Mouse (Mus musculus) heart, embryonic 13.5 days (tissue): ENCODE measurements at regions not wholly inside any gene's neighbourhood (a gene's known extent, or its start where the extent isn't known, plus 50 kb on each side); places are given as distances from the start of the nearest gene placed in this dataset.

Experiments
- ATAC-seq: fragments of 200-750 bp; cut with Nextera tagmentation; 2 replicates; pipeline ENCODE4 v1.8.0; 2017; ENCODE audit warnings: moderate TSS enrichment; ENCODE audit not compliant: insufficient number of reproducible peaks, low FRiP score, low TSS enrichment; ENCODE audit errors: extremely low read depth
- H3K27ac ChIP-seq: fragments of 300-500 bp; sonication (generic); replicated peaks from 2 replicates; pipeline ENCODE4 v1.5.1; 2015; ENCODE audit warnings: moderate library complexity, mild to moderate bottlenecking, inconsistent platforms
- H3K27me3 ChIP-seq: fragments of 300-500 bp; sonication (generic); replicated peaks from 2 replicates; pipeline ENCODE4 v1.6.1; 2015; ENCODE audit warnings: mild to moderate bottlenecking, inconsistent platforms
- H3K36me3 ChIP-seq: fragments of 300-500 bp; sonication (generic); 2 replicates; pipeline ENCODE4 v1.6.1; 2015; ENCODE audit warnings: mild to moderate bottlenecking, inconsistent platforms
- H3K4me1 ChIP-seq: fragments of 300-500 bp; sonication (generic); 2 replicates; pipeline ENCODE4 v1.6.1; 2015; ENCODE audit warnings: inconsistent platforms
- H3K4me2 ChIP-seq: fragments of 300-500 bp; sonication (generic); 2 replicates; pipeline ENCODE4 v1.6.1; 2015; ENCODE audit warnings: inconsistent platforms, mild to moderate bottlenecking, moderate library complexity
- H3K4me3 ChIP-seq: fragments of 300-500 bp; sonication (generic); 2 replicates; pipeline ENCODE4 v1.5.1; 2015; ENCODE audit warnings: moderate library complexity, mild to moderate bottlenecking, inconsistent platforms
- H3K9ac ChIP-seq: fragments of 300-500 bp; sonication (generic); 2 replicates; pipeline ENCODE4 v1.6.1; 2015; ENCODE audit warnings: inconsistent platforms, mild to moderate bottlenecking, moderate library complexity
- H3K9me3 ChIP-seq: fragments of 300-500 bp; sonication (generic); 2 replicates; pipeline ENCODE4 v1.6.1; 2016; ENCODE audit warnings: inconsistent platforms
- WGBS: fragments of 180-500 bp; shearing (Covaris S2); methylation state at CpG from one replicate; pipeline ENCODE4 v1.1.7; 2015; ENCODE audit warnings: mixed read lengths; 5-methylcytosine and 5-hydroxymethylcytosine counted together

GRCm38 (mm10) chr1:77981528-77981927 is 215.4 kb downstream of the Pax3 start:
- ATAC-seq: no peak
- no peaks in the 10 kb centered on the region for H3K9me3 ChIP-seq
- WGBS: 70% methylated on average over 4 of the region's 4 CpGs
- no peak overlapping the region for H3K4me3 ChIP-seq
- no peak overlapping the region for H3K4me2 ChIP-seq
- H3K4me1 ChIP-seq: no peaks in the 10 kb centered on the region
- H3K27ac ChIP-seq: no peak overlapping the region
- no peak overlapping the region for H3K9ac ChIP-seq
- no peaks in the 10 kb centered on the region for H3K36me3 ChIP-seq
- peaks cover 26% of the 10 kb centered on the region for H3K27me3 ChIP-seq

- no peaks in the 10 kb centered on the region for H3K36me3 ChIP-seq
- no peak overlapping the region for H3K4me2 ChIP-seq
- WGBS: 5% methylated on average over 7 of the region's 7 CpGs
- H3K27me3 ChIP-seq: peaks cover 44% of the 10 kb centered on the region
- H3K4me1 ChIP-seq: no peaks in the 10 kb centered on the region
- no peak overlapping the region for H3K9ac ChIP-seq
- no peaks in the 10 kb centered on the region for H3K9me3 ChIP-seq
- H3K4me3 ChIP-seq: no peak overlapping the region
- H3K27ac ChIP-seq: no peak overlapping the region
- no peak for ATAC-seq
These were observed 218.2 kb downstream of the Pax3 start for GRCm38 (mm10) chr1:77978696-77979095.

DNA sequence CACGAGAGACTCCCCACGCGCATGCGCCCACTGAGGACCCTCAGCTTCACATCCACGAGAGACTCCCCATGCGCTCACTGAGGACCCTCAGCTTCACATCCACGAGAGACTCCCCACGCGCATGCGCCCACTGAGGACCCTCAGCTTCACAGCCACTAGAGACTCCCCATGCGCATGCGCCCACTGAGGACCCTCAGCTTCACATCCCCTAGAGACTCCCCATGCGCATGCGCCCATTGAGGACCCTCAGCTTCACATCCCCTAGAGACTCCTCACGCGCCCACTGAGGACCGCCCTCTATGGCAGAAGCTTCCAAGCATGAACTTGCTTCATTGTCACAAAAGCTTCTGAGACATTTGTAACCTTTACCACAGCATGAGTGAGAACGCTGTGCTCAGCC is 221.0 kb downstream of the Pax3 start:
- peaks cover 57% of the 10 kb centered on the region for H3K27me3 ChIP-seq
- H3K4me3 ChIP-seq: no peak overlapping the region
- H3K4me2 ChIP-seq: no peak overlapping the region
- WGBS: 86% methylated on average over 18 of the region's 18 CpGs
- no peaks in the 10 kb centered on the region for H3K9me3 ChIP-seq
- H3K27ac ChIP-seq: no peak overlapping the region
- H3K36me3 ChIP-seq: no peaks in the 10 kb centered on the region
- no peak for ATAC-seq
- H3K9ac ChIP-seq: no peak overlapping the region
- 0 out of 2 replicates have a peak, but pooled peaks cover 3% of the 10 kb centered on the region for H3K4me1 ChIP-seq

DNA sequence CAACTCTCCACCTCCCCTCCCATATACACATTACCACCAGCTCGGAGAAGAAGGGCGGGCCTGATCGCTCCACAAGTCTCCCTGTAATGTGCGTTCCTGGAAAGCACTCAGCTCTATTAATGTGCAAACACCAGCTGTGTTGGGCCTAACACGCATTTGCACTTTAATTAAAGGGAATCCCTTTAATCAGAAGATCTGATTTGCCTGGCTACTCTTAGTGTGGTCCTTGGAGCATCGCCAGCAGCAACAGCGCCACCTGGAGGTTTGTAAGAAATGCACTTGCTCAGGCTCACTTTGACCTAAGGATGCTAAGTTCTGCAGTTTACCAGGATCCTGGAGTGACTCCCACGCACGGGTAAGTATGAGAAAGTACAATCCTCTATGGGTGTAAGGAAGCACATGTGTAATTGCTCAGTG is 224.6 kb downstream of the Pax3 start:
- peak overlapping the region; percentile 58 for H3K4me2 ChIP-seq
- no peak for ATAC-seq
- H3K36me3 ChIP-seq: no peaks in the 10 kb centered on the region
- 0 out of 2 replicates have a peak, but pooled peaks cover 3% of the 10 kb centered on the region for H3K4me1 ChIP-seq
- H3K9ac ChIP-seq: no peak overlapping the region
- 13% methylated on average over 9 of the region's 9 CpGs for WGBS
- no peaks in the 10 kb centered on the region for H3K9me3 ChIP-seq
- H3K27me3 ChIP-seq: peaks cover 37% of the 10 kb centered on the region
- H3K27ac ChIP-seq: no peak overlapping the region
- no peak overlapping the region for H3K4me3 ChIP-seq

DNA sequence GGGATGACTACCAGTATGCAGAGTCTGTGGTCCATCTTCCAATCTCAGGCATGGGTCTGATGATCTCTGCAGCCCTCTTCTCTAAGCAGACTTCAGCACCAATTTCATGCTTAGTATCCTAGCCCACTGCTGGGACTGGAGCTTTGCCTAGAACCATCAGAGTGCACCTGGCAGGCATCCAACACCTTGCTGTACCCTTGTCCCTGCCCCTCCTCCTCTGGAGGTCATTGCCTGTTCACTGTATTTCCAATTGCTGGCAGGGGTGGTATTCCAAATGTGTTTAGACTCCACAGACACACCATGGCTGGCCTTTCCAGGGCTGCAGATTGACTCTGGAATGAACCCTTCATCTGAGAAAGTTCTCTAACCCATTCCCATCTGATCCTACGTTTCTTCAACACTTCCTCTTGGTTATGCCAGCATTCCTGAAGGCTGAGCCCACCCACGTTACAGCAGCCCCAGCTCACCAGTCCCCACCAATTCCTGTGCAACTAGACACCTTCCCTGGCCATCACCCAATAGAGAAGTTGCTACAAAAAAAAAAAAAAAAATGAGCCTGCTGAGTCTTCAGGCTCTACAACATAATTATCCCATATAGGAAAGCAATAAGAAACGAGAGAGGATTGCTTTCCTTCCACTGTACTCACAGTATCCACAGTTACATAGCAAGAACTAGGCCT is 232.1 kb downstream of the Pax3 start:
- no peak overlapping the region for H3K4me3 ChIP-seq
- no peaks in the 10 kb centered on the region for H3K9me3 ChIP-seq
- H3K27me3 ChIP-seq: no peaks in the 10 kb centered on the region
- no peak overlapping the region for H3K4me2 ChIP-seq
- no peak overlapping the region for H3K27ac ChIP-seq
- 30% methylated on average over 3 of the region's 3 CpGs for WGBS
- no peak for ATAC-seq
- peaks cover 12% of the 10 kb centered on the region for H3K4me1 ChIP-seq
- no peak overlapping the region for H3K9ac ChIP-seq
- no peaks in the 10 kb centered on the region for H3K36me3 ChIP-seq

DNA sequence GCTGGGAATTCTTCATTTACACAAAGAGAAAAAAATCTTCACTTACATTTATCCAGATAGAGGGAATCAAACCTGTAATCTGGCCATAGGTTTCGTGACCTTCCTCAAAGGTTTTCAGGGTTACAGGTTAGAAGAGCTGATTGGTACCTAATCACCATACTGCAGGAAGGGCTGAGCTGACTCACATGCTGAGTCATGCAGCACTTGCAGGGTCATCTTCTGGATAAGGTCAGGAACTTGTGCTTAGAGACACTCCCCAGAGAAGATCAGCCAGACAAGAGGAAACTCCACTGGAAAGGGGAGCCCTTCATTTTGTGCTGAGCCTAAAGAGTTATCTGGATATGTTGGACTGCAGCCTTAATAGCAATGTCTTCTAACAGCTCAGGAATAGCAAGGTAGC is 237.6 kb downstream of the Pax3 start:
- Histone ChIP-seq H3K4me1 (peaks cover 2% of the 10 kb centered on the region), H3K4me3 (no peak overlapping the region), H3K9me3 (no peaks in the 10 kb centered on the region), H3K9ac (no peak overlapping the region), H3K27ac (no peak overlapping the region), H3K4me2 (no peak overlapping the region), H3K27me3 (no peaks in the 10 kb centered on the region), H3K36me3 (no peaks in the 10 kb centered on the region)
- WGBS: 66% methylated on average over 1 of the region's 1 CpGs
- no peak for ATAC-seq

DNA sequence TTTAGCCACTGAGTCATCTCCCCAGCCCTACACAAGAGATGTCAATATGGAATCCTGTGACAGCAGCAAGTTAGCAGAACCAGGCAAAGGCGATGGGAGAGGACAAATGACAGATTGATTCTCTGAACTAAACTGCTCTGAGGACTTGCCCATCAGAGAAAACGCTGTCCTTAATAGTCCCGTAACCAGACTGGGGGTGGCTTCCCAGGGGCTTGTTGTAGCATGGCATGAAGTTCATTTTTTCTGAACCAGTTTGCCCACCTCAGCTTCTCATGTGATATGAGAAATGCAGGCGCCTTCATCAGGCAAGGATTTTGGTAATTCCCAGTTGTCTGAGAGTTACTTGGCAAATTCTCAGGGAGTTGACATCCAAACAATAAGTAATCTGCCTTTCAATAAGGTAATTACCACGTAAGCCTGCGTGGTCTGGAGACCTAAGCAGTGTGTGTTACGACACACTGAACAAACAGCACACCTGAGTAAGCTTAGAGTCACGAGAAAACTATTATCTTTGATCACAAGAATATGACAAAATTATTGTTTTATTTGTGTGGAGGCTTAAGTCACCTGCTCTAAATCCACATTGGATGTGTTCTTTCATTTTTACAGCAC is 239.7 kb downstream of the Pax3 start:
- no peaks in the 10 kb centered on the region for H3K36me3 ChIP-seq
- WGBS: 73% methylated on average over 8 of the region's 8 CpGs
- H3K27ac ChIP-seq: no peak overlapping the region

DNA sequence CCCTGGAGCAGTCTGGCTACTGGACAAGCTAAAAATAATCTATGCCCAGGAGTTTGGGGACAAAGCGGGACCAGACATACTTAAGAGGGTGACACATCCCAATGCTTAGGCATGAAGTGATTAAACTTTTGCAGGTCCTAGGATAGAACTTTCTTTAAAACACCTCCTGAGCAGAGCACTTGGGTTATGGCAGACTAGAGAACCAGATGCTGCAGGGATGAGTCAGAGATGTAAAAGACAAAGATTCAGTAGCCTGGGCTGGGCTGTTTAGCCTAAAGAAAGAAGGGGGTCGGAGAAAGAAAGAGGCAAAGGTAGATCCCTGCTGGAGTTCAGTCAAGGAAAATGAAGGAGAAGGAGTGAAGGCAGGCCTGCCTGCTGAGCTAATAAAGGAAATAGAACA is 249.0 kb downstream of the Pax3 start:
- Histone ChIP-seq H3K4me2 (no peak overlapping the region), H3K9ac (no peak overlapping the region), H3K4me1 (peaks cover 14% of the 10 kb centered on the region), H3K27ac (no peak overlapping the region), H3K9me3 (no peaks in the 10 kb centered on the region), H3K36me3 (no peaks in the 10 kb centered on the region), H3K27me3 (no peaks in the 10 kb centered on the region; the same call in 1 of the 2 replicates), H3K4me3 (no peak overlapping the region)
- WGBS: 44% methylated on average over 2 of the region's 2 CpGs
- no peak for ATAC-seq

More for the DNA sequence above, 239.7 kb downstream of the Pax3 start:
- Histone ChIP-seq H3K4me3 (no peak overlapping the region), H3K9me3 (no peaks in the 10 kb centered on the region), H3K27me3 (no peaks in the 10 kb centered on the region), H3K9ac (no peak overlapping the region), H3K4me2 (no peak overlapping the region), H3K4me1 (no peaks in the 10 kb centered on the region)
- ATAC-seq: no peak

- Histone ChIP-seq H3K4me2 (no peak overlapping the region), H3K9me3 (no peaks in the 10 kb centered on the region), H3K9ac (no peak overlapping the region), H3K27me3 (no peaks in the 10 kb centered on the region; the same call in 1 of the 2 replicates), H3K4me1 (peaks cover 14% of the 10 kb centered on the region), H3K27ac (no peak overlapping the region), H3K4me3 (no peak overlapping the region), H3K36me3 (no peaks in the 10 kb centered on the region)
- no peak for ATAC-seq
- 60% methylated on average over 2 of the region's 2 CpGs for WGBS
These were observed 252.6 kb downstream of the Pax3 start for GRCm38 (mm10) chr1:77944327-77944645.

DNA sequence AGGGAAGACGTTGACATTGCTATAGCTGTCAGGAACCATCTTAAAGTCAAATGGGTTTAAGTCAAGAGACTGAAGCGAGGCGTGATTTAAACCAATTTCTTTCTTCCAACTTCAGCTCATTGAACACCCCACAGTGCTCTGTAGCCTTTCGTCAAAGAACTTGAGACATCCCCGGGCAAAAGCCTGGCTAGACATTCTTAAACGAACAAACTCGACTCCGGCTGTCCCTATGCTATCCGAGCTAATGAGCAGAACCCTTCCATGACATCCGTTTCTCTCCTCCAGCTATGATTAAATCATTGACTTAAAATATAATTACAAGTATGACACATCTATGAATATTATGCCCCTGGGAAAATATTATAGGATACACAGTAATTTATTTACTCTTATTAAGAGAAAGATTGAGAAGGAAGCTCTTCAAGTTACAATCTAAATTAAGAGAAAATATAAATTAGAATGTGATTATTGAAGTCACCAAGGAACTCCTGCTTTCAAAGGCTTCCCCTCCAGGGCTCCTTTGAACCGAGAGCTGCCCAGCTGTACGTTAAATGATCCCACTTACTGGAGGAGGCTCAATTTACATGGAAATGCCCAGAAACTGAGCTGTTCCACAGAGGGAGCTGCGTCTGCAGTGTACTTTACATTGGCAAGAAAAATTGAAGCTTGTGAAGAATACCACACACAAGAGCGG is 253.2 kb downstream of the Pax3 start:
- no peaks in the 10 kb centered on the region; the same call in 1 of the 2 replicates for H3K27me3 ChIP-seq
- no peak overlapping the region for H3K27ac ChIP-seq
- 67% methylated on average over 14 of the region's 14 CpGs for WGBS
- no peak overlapping the region for H3K9ac ChIP-seq
- H3K4me1 ChIP-seq: peaks cover 14% of the 10 kb centered on the region
- H3K4me2 ChIP-seq: no peak overlapping the region
- no peaks in the 10 kb centered on the region for H3K9me3 ChIP-seq
- ATAC-seq: no peak
- H3K36me3 ChIP-seq: no peaks in the 10 kb centered on the region
- H3K4me3 ChIP-seq: no peak overlapping the region

DNA sequence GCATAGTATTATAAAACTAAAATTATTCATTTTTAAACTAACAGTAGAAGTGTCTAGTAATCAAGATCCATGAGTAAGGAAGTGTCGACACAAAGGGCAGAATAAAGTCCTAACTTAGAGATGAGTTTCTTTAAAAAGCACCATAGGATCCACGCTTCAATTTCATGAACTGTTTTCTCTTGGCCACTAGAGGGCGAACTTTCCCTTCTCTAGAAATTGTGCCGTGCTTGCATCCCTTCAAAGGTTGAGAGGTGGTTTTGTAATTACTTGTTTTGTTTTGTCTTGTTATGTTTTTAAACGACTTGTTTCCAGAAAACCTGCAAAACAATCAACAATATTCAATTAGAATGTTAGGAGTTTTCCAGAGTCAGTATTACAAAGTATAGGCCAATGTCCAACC is 253.8 kb downstream of the Pax3 start:
- no peaks in the 10 kb centered on the region; the same call in 1 of the 2 replicates for H3K27me3 ChIP-seq
- ATAC-seq: no peak
- no peak overlapping the region for H3K9ac ChIP-seq
- no peak overlapping the region for H3K4me2 ChIP-seq
- 5% methylated on average over 5 of the region's 5 CpGs for WGBS
- H3K9me3 ChIP-seq: no peaks in the 10 kb centered on the region
- no peak overlapping the region for H3K27ac ChIP-seq
- H3K4me1 ChIP-seq: peaks cover 10% of the 10 kb centered on the region
- H3K36me3 ChIP-seq: no peaks in the 10 kb centered on the region
- H3K4me3 ChIP-seq: no peak overlapping the region
